Mouse (Mus musculus): ENCODE measurements around the gene Gnb2.

The Gnb2 gene

GRCm38 (mm10) chr5:137540991-137541390, 7.7 kb upstream of the Gnb2 start:
- CTCF ChIA-PET = no interaction called here

GRCm38 (mm10) chr5:137539291-137539801, 6.0 kb upstream of the Gnb2 start:
- CTCF ChIA-PET = no interaction called here

GRCm38 (mm10) chr5:137537461-137537860, 4.2 kb upstream of the Gnb2 start:
- CTCF ChIA-PET = interaction anchor here (0.6 kb wide), 1 partner anchor 47 kb away, joined by 3 read pairs; no protein-coding TSS in a partner anchor

- CTCF ChIA-PET = no interaction called here
These were observed 2.0 kb upstream of the Gnb2 start for GRCm38 (mm10) chr5:137535318-137535717.

- CTCF ChIA-PET = no interaction called here
These were observed 1.5 kb upstream of the Gnb2 start for GRCm38 (mm10) chr5:137534762-137535161.

GRCm38 (mm10) chr5:137532808-137533116, 548 bp downstream of the Gnb2 start:
- CTCF ChIA-PET = no interaction called here

GRCm38 (mm10) chr5:137532131-137532807, 1.0 kb downstream of the Gnb2 start:
- CTCF ChIA-PET = interaction anchor here (0.6 kb wide), 1 partner anchor 178 kb away, joined by 3 read pairs; no protein-coding TSS in a partner anchor

GRCm38 (mm10) chr5:137531414-137532130, 1.7 kb downstream of the Gnb2 start:
- CTCF ChIA-PET = interaction anchor here (0.6 to 0.7 kb wide), 2 partner anchors 30 to 177 kb away, joined by 3 read pairs; no protein-coding TSS in a partner anchor

GRCm38 (mm10) chr5:137530588-137531413, 2.5 kb downstream of the Gnb2 start:
- CTCF ChIA-PET = interaction anchor here (0.5 to 0.7 kb wide), 2 partner anchors 21 to 29 kb away, joined by 3 to 7 read pairs; no protein-coding TSS in a partner anchor

GRCm38 (mm10) chr5:137530075-137530474, 3.2 kb downstream of the Gnb2 start:
- CTCF ChIA-PET = no interaction called here

GRCm38 (mm10) chr5:137529221-137529995, 3.9 kb downstream of the Gnb2 start:
- CTCF ChIA-PET = interaction anchor here (1.1 kb wide), 1 partner anchor 28 kb away, joined by 3 read pairs; the partner anchor contains the start of gene Pop7

- CTCF ChIA-PET = interaction anchor here (1.1 kb wide), 1 partner anchor 27 kb away, joined by 3 read pairs; the partner anchor contains the start of gene Pop7
These were observed 4.9 kb downstream of the Gnb2 start for GRCm38 (mm10) chr5:137528247-137528968.

GRCm38 (mm10) chr5:137527413-137527812, 5.9 kb downstream of the Gnb2 start:
- CTCF ChIA-PET = no interaction called here

GRCm38 (mm10) chr5:137526192-137526936, 6.9 kb downstream of the Gnb2 start:
- CTCF ChIA-PET = interaction anchor here (0.6 kb wide), 2 partner anchors 1560 to 1759 kb away, joined by 5 to 10 read pairs; no protein-coding TSS in a partner anchor

GRCm38 (mm10) chr5:137525511-137525910, 7.8 kb downstream of the Gnb2 start:
- CTCF ChIA-PET = interaction anchor here (0.6 kb wide), 1 partner anchor 1559 kb away, joined by 5 read pairs; no protein-coding TSS in a partner anchor

GRCm38 (mm10) chr5:137524671-137525070, 8.6 kb downstream of the Gnb2 start:
- CTCF ChIA-PET = no interaction called here

- CTCF ChIA-PET = no interaction called here
These were observed 9.1 kb downstream of the Gnb2 start for GRCm38 (mm10) chr5:137524251-137524515.

GRCm38 (mm10) chr5:137523396-137524250, 9.7 kb downstream of the Gnb2 start:
- CTCF ChIA-PET = no interaction called here

GRCm38 (mm10) chr5:137522711-137523110, 10.6 kb downstream of the Gnb2 start:
- CTCF ChIA-PET = no interaction called here
